Mouse (Mus musculus): ENCODE measurements around the gene Cdadc1. TPM values are rescaled to one million over a fixed set of nuclear protein-coding genes. Genes with fewer than 3 reads are reported as not detected.
"Not testable (repeated sequence)": the region's sequence is repeated elsewhere in the genome, so short reads cannot be mapped to it uniquely, and the experiment has no call there.

Cdadc1 gene
- total RNA-seq, 2 experiments from 2014 or later, result 18.9 to 20.9 TPM

GRCm38 (mm10) chr14:59616802-59617201 lies 19.0 kb upstream of the Cdadc1 start:
- ATAC-seq (replicated peaks; ENCODE audit: low FRiP score, low TSS enrichment, poor library complexity, severe bottlenecking), result no peak

- ATAC-seq (replicated peaks; ENCODE audit: low FRiP score, low TSS enrichment, poor library complexity, severe bottlenecking), result not testable (repeated sequence)
Observed at GRCm38 (mm10) chr14:59614149-59614548, 16.4 kb upstream of the Cdadc1 start.

DNA sequence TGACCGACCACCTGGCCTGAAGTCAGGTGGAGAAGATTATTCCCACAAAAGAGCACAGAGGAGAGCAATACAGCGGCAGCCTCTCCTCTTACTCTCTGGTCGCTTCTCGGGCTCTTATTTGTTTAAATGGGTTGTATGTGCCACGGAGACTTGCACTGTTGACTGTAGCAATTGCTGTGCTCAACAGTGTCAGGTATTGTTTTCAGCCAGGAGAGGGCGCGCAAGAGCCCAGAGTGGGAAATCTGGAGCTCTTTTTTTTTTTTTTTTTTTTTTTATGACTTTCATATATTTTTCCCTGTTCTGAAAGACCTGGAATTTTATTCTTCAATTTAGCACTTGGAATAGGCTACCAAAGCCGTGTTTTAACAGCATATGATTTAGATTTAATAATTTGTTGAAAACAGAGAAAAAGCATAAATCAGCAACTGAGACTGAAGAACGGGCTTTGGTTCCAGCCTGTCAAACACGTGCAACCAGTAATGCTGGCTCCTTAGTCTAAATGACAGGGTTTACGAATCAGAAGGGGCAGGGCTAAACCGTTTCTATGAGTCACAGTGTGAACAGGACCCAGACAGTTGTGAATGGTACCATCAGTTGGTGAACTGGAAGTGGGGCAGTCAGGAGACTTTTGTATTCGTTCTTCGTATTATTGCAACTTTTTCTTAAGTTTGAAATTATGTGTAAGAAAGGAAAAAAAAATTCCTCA lies 15.3 kb upstream of the Cdadc1 start:
- peak; percentile 59; the same call in 1 of the 2 replicates for ATAC-seq (replicated peaks; ENCODE audit: low FRiP score, low TSS enrichment, poor library complexity, severe bottlenecking)

DNA sequence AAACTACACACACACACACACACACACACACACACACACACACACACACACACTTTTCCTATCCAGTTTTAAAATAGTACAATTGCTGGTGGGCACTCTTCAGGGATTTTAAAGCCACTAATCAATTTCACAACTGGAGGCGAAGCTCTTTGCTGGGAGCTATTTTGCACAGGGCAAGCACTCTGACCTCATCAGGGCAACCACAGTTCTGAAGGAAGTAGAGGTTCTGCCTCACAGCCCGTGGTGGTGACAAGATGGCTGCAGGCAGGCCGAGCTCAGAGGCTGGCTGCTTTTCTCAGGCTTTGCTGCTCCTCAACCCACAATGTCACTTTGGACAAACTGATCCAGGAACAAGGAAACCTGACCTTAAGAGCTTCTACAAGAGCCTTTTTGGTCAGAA lies 9.3 kb upstream of the Cdadc1 start:
- no peak for ATAC-seq (replicated peaks; ENCODE audit: low FRiP score, low TSS enrichment, poor library complexity, severe bottlenecking)

DNA sequence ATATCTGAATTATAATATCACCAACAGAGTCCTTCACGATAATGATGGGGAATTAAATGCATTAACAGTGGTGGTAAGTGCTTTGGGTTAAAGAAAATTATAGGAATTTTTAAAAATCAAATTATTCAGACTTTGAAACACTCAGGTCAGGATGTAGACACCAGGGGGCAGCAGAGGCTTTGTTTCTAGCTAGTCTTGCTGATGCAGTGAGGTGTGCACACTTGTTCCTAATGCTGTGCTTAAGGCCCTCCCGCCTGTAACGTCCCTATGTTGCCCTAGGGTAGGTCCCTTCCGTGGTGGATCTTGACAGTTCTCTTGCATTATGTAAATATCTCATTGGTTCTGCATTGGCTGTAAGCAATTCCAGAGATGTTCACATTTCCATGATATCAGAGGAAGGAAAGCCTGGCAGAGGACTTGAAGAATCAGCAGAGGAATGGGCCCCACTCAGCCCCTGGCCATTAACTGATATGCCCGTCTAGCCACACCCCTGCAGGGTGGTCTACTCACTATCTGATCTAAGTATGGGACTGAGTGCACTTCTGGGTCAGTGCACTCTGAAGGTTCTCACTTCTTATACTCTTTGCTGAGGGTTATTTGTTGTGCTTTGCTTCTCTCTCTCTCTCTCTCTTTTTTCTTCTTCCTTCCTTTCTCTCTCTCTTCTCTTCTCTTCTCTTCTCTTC lies 8.1 kb upstream of the Cdadc1 start:
- peak; percentile 92 for ATAC-seq (replicated peaks; ENCODE audit: low FRiP score, low TSS enrichment, poor library complexity, severe bottlenecking)

DNA sequence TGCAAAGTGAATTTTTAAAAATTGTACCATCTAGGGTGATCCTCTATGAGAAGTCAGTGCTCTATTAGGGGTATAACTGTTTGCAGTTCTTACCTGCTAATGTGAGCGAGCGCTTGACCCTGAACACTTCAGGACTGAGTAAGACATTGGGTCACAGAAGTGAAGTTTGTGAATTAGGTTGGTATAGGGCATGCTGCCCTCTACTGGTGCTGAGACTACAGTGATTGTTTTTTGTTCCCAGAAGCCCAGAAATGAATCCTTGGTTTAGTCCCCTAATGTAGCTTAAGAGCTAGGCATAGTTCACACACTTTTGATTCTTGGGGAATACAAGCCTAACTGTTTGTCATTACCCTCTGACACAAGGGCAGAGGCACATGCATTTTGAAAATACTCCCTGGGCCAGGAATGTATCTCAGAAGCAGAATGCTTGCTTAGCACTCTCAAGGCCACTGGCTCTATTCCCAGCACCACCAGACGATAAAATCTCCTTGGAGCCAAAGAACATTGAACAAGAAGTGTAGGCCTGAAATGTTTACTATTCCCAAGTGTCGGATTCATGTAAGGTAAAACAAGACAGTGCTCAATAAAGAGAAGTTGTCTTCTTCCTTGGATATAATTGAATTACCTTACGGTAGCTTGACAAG lies 6.4 kb upstream of the Cdadc1 start:
- peak; percentile 62 for ATAC-seq (replicated peaks; ENCODE audit: low FRiP score, low TSS enrichment, poor library complexity, severe bottlenecking)

GRCm38 (mm10) chr14:59598260-59598627 lies 485 bp upstream of the Cdadc1 start:
- ATAC-seq (replicated peaks; ENCODE audit: low FRiP score, low TSS enrichment, poor library complexity, severe bottlenecking), result peak; percentile 19; the same call in 1 of the 2 replicates

DNA sequence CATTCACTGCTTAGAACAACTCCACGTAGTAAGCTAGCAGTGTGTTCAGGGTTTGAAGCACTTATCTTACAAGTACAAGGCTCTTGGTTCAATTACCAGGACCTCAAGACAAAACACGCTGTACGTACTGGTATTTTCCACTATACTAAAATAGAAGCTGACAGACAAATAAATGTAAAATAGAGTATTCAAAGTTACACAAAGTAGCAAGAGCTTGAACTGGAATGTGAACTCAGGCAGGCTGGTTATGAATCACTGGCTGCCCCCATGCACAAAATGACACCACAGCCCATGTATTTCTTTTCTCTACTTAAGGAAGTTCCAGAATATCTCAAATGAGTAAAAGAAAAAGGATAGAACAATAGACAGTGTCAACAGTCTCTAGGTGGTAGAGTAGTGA lies 2.8 kb downstream of the Cdadc1 start:
- ATAC-seq (replicated peaks; ENCODE audit: low FRiP score, low TSS enrichment, poor library complexity, severe bottlenecking), result no peak

GRCm38 (mm10) chr14:59592593-59592992 lies 5.2 kb downstream of the Cdadc1 start:
- ATAC-seq (replicated peaks; ENCODE audit: low FRiP score, low TSS enrichment, poor library complexity, severe bottlenecking), result no peak

DNA sequence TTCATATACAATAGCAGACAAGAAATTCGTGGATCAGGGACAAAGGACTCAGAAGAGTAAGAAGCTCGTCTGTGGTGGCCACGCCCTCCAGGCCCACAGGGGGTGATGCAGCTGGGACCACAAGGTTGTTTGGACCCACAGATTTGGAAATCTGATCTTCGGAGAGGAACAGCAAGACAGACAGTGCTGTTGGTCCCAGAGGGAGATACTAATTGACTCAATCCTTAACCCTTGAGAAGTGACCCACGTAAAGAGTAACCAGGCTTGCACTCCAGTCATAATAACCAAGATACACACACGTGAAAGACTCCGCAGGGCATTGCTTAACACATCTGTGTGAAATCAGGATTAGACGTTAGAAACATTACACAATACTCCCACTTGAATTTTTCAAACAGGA lies 5.9 kb downstream of the Cdadc1 start:
- ATAC-seq (replicated peaks; ENCODE audit: low FRiP score, low TSS enrichment, poor library complexity, severe bottlenecking), result no peak

DNA sequence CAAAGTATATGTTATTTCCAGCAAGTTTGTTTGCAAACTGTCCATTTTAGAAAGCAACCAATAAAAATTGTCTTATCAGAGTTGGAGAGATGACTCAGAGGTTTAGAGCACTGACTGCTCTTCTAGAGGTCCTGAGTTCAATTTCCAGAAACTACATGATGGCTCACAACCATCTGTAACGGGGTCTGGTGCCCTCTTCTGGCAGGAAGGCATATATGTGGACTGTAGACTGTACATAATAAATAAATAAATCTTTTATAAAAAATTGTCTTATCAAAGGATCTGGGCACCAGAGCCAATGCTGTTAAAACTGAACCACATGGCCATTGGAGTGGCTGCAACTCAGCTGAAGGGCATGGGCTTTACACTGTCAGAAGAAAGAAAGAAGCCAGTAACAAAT lies 7.1 kb downstream of the Cdadc1 start:
- peak; percentile 67 for ATAC-seq (replicated peaks; ENCODE audit: low FRiP score, low TSS enrichment, poor library complexity, severe bottlenecking)

GRCm38 (mm10) chr14:59576385-59576784 lies 21.4 kb downstream of the Cdadc1 start:
- no peak for ATAC-seq (replicated peaks; ENCODE audit: low FRiP score, low TSS enrichment, poor library complexity, severe bottlenecking)

DNA sequence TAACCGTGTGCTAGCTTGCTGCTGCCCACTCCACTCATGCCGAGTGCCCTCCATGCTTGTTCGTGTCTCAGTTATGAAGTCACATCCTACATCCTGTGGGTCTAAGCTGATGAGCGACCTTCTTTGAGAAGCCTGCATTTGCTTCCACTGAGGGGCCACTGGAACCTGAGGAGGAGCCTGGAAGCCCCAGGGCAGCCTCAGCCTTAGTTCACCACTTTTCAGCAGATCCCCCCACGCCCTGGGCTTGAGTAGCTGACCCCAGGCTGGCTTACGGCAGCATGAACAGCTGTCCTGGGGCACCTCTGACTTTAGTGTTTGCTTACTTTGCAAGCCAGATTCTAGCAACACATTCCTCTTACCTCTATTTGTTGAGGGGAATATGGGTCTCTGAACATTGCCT lies 31.0 kb downstream of the Cdadc1 start:
- no peak for ATAC-seq (replicated peaks; ENCODE audit: low FRiP score, low TSS enrichment, poor library complexity, severe bottlenecking)

DNA sequence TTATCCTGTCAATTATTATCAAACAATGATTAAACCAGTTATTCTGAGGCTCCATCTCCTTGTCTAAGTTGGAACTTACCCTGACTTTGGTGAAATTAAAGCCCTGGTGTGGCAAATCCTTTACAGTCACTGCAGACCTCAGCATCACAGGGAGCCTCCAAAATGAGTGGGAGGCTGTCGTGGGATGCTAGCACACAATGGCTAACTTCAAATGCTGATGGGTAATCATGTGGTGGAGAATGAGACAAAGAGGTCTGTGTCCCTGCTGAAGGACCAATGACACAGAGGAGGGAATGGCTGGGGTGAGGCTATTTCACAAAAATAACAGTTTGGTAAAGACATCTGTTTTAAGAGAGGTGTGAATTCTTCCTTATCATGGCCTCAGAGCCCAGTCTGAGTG lies 39.9 kb downstream of the Cdadc1 start:
- ATAC-seq (replicated peaks; ENCODE audit: low FRiP score, low TSS enrichment, poor library complexity, severe bottlenecking), result no peak

GRCm38 (mm10) chr14:59557071-59557470 lies 40.7 kb downstream of the Cdadc1 start:
- ATAC-seq (replicated peaks; ENCODE audit: low FRiP score, low TSS enrichment, poor library complexity, severe bottlenecking), result no peak

GRCm38 (mm10) chr14:59555928-59556531 lies 41.7 kb downstream of the Cdadc1 start:
- peak; percentile 65 for ATAC-seq (replicated peaks; ENCODE audit: low FRiP score, low TSS enrichment, poor library complexity, severe bottlenecking)

DNA sequence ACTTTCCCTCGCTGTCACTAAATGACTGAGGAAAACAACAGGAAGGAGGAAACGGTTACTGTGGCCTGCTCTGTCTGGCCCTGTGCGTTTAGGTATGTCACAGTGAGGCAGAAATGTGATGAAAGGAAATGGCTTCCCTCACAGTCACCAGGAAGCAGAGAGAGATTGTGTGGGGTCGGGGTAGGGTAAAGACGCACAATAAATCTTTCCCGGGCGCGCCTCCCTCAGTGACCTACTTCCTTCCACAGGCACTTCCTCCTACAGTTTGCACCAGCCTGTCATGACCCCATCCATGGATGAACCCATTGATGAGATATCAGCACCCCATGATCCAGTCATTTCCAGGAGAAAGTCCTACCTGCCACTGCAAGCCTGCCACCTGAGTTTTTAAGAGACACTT lies 42.7 kb downstream of the Cdadc1 start:
- ATAC-seq (replicated peaks; ENCODE audit: low FRiP score, low TSS enrichment, poor library complexity, severe bottlenecking), result no peak

GRCm38 (mm10) chr14:59554025-59554424 lies 43.7 kb downstream of the Cdadc1 start:
- no peak for ATAC-seq (replicated peaks; ENCODE audit: low FRiP score, low TSS enrichment, poor library complexity, severe bottlenecking)

DNA sequence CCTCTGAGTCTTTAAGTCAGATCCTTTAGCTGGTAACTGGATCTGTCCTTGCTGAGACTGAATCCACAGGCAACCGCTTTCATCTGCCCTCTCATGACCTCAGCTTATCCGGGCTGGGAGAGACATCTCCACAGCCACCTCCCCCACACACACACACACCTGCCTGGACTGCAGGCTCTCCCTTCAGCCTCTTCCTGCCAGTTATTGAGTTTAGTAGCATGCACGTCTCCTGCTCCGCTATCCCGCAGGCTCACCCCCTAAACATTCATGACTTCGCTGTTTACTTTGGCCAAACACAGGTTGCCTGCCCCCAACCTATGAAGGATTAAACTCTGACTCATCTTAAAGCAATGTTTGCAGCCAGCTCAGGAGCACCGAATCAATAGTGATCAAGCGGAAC lies 45.8 kb downstream of the Cdadc1 start:
- ATAC-seq (replicated peaks; ENCODE audit: low FRiP score, low TSS enrichment, poor library complexity, severe bottlenecking), result no peak

- ATAC-seq (replicated peaks; ENCODE audit: low FRiP score, low TSS enrichment, poor library complexity, severe bottlenecking), result no peak
Observed at GRCm38 (mm10) chr14:59550841-59551240, 46.9 kb downstream of the Cdadc1 start.
